Mouse (Mus musculus) erythroblast, embryonic 14.5 days (primary cell): Measurements from ENCODE around the gene Wwox. TPM values are rescaled to one million over a fixed set of nuclear protein-coding genes. Genes with fewer than 3 reads are reported as not detected.

Experiments
- H3K27me3 ChIP-seq: 2 replicates; pipeline ENCODE4 v1.6.1; 2012; ENCODE audit warnings: inconsistent platforms; ENCODE audit not compliant: control insufficient read depth
- H3K36me3 ChIP-seq: 2 replicates; pipeline ENCODE4 v1.6.1; 2012; ENCODE audit warnings: mild to moderate bottlenecking, inconsistent platforms; ENCODE audit not compliant: control insufficient read depth
- H3K4me1 ChIP-seq: 2 replicates; pipeline ENCODE4 v1.6.1; 2012; ENCODE audit warnings: inconsistent platforms; ENCODE audit not compliant: control insufficient read depth
- H3K4me3 ChIP-seq: replicated peaks from 2 replicates; pipeline ENCODE3; 2012; ENCODE audit warnings: moderate library complexity, mild to moderate bottlenecking, inconsistent platforms
- H3K9me3 ChIP-seq: 2 replicates; pipeline ENCODE4 v1.6.1; 2012; ENCODE audit warnings: low read length, inconsistent platforms, mixed read lengths; ENCODE audit not compliant: control insufficient read depth
- GATA1 ChIP-seq: IDR thresholded peaks from 2 replicates; pipeline ENCODE4 v1.6.1; 2012; ENCODE audit warnings: low read length, inconsistent platforms, mixed read lengths
- TAL1 ChIP-seq: IDR thresholded peaks from 3 replicates; pipeline ENCODE4 v1.6.1; 2012; ENCODE audit warnings: low read length, inconsistent platforms, mixed read lengths
- polyA plus RNA-seq: library from polyadenylated mRNA; stranded (reverse); fragments of >175 nt; gene quantifications from 2 replicates; pipeline ENCODE4 v1.2.3, GENCODE M21; 2012

The Wwox gene
- polyA plus RNA-seq, 1 experiment = 0.18 TPM

DNA sequence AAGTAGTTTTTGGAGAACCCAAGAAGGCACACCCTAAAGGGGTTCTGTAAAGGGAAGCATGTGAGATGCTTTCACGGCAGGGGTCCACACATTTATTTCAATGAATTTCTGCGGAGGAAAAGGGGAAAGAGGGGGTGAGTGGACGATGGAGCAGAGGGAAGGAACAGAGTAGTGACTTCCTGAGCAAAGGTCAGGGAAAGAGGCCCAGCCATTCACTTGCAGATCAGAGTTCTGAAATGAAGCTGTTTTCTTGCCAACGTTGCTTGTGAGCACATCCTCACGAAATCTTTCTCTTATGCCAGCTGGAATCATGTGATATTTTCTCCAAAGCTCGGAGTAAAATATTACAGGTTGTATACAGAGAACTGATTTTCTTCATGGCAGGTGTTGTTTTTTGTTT, 164.1 kb downstream of the Wwox start:
- Histone ChIP-seq H3K27me3 (no peaks in the 10 kb centered on the region), H3K36me3 (no peaks in the 10 kb centered on the region), H3K4me3 (no peak overlapping the region), H3K4me1 (no peaks in the 10 kb centered on the region), H3K9me3 (no peaks in the 10 kb centered on the region)
- TF ChIP-seq TAL1 = no peak
- no peak for TF ChIP-seq GATA1

DNA sequence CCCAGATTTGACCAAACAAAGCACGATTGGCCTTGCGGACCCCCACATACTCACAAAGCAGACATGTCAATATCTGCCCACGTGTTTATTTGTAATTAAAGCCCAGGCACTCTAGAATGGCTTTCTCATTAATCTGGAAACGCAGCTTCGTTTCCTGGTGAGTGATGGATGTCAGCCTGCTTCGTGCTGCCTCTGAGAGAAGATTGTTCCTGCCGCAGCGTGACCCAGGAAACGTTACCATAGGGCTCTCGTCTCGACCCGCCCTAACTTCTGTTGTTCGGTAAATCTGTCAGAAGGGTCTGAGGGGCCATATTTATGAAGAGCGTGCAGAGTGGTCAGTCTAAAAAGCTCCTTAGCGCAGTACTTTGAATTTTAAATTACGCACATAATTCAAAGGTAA, 164.9 kb downstream of the Wwox start:
- no peak overlapping the region for H3K4me3 ChIP-seq
- H3K4me1 ChIP-seq = no peaks in the 10 kb centered on the region
- no peaks in the 10 kb centered on the region for H3K36me3 ChIP-seq
- H3K9me3 ChIP-seq = no peaks in the 10 kb centered on the region
- TF ChIP-seq TAL1 (no peak), GATA1 (no peak)
- no peaks in the 10 kb centered on the region for H3K27me3 ChIP-seq

DNA sequence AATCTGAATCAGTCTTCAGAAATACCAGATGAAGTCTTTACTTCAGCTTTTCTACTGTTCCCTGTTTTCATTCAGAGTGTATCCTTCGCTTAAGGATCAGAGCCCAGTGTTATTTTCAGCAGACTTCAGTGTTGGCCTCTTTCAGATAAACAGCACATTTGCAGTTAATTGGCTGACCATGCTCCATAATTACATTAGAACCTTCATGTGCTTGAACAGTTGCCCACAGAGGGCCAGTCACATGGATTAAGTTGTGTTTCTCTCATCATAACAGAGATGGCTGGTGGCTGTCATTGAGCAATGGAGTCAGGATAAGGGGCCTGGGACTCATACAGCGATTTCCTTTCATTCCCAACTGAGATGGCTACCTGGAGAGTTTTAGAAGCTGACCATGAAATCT, 166.2 kb downstream of the Wwox start:
- Histone ChIP-seq H3K36me3 (no peaks in the 10 kb centered on the region), H3K4me1 (no peaks in the 10 kb centered on the region), H3K4me3 (no peak overlapping the region), H3K27me3 (no peaks in the 10 kb centered on the region), H3K9me3 (no peaks in the 10 kb centered on the region)
- no peak for TF ChIP-seq TAL1
- TF ChIP-seq GATA1 = no peak

DNA sequence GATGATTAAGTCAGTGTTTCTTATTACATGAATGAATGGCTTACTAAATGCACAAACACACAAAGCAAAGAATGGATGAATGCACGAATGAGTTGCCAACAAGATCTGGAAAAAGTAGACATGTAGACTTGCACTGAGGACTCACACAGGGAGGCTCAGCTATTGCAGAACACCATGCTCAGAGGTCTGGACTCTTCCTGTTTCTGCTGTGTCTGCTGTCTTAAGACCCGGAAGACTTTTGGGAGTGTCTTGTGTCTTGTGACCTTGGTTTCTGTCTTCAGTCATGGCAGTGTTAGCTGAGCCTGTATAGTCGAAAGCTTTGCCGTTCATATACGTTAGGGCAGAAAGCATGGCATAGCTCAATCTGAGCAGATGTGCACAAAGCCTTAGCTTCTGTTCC, 169.9 kb downstream of the Wwox start:
- no peak overlapping the region for H3K4me3 ChIP-seq
- no peaks in the 10 kb centered on the region for H3K36me3 ChIP-seq
- no peaks in the 10 kb centered on the region for H3K27me3 ChIP-seq
- TF ChIP-seq GATA1 = no peak
- TF ChIP-seq TAL1 = no peak
- H3K9me3 ChIP-seq = no peaks in the 10 kb centered on the region
- H3K4me1 ChIP-seq = no peaks in the 10 kb centered on the region

DNA sequence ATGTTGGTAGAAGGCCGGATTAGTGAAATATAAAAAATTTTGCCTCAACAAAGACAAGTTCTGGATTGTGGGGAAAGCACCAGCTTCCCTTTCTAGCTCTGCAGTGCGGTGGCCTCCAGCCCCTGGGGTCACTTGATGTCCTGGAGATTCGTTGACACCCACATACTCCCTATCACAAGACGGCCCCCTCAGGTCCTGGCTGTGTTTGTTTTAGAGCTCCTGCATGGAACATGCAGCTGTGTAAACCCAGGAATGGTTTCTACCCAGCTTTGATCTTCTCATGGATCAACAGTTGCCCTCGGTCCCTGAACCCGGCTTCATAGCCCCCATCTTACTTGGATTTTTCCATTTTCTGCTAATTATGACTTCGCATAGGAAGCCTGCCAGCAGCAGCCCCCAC, 171.6 kb downstream of the Wwox start:
- Histone ChIP-seq H3K9me3 (no peaks in the 10 kb centered on the region), H3K36me3 (no peaks in the 10 kb centered on the region), H3K4me3 (no peak overlapping the region), H3K4me1 (no peaks in the 10 kb centered on the region), H3K27me3 (no peaks in the 10 kb centered on the region)
- TF ChIP-seq GATA1 (no peak), TAL1 (no peak)

DNA sequence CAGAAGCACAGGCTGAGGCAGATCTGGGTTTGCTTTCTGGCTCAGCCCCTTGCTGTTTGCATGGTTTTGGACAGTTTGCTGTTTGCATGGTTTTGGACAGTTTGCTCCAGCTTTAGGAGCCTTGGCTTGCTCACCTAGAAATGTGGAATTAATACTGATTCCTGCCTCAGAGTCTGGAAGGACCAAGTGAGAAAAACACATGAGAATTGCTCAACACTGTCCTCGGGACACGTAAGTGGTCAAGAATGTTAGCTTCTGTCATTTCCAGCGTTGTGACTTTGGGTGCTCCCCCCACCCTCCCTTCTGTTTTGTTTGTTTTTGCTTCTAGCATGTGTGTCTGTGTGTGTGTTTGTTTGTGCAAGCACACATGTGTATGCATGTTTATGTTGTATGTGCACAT, 172.6 kb downstream of the Wwox start:
- TF ChIP-seq GATA1 = no peak
- no peak for TF ChIP-seq TAL1
- H3K4me3 ChIP-seq = no peak overlapping the region
- H3K9me3 ChIP-seq = no peaks in the 10 kb centered on the region
- no peaks in the 10 kb centered on the region for H3K27me3 ChIP-seq
- no peaks in the 10 kb centered on the region for H3K4me1 ChIP-seq
- no peaks in the 10 kb centered on the region for H3K36me3 ChIP-seq

DNA sequence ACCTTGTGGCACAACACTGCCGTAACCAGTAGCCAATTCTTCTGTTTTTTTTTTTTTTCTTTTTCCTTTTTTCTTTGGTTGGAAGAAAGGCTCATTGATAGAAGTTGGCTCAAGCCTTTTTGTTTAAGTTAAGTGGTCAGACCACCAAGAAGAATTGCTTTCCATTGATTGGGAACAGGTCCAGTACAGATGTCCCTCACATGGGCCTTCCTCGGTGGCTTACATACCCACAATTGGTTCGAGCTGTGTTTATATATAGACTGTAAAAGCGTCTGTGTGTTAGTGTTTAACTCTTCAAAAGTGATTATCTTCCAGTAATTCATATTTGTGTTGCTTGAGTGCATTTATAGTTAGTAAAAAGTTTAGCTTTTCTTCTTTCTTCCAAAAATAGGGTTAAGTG, 176.0 kb downstream of the Wwox start:
- no peak overlapping the region for H3K4me3 ChIP-seq
- no peak for TF ChIP-seq TAL1
- TF ChIP-seq GATA1 = no peak
- no peaks in the 10 kb centered on the region for H3K36me3 ChIP-seq
- H3K27me3 ChIP-seq = no peaks in the 10 kb centered on the region
- H3K9me3 ChIP-seq = no peaks in the 10 kb centered on the region
- H3K4me1 ChIP-seq = no peaks in the 10 kb centered on the region

DNA sequence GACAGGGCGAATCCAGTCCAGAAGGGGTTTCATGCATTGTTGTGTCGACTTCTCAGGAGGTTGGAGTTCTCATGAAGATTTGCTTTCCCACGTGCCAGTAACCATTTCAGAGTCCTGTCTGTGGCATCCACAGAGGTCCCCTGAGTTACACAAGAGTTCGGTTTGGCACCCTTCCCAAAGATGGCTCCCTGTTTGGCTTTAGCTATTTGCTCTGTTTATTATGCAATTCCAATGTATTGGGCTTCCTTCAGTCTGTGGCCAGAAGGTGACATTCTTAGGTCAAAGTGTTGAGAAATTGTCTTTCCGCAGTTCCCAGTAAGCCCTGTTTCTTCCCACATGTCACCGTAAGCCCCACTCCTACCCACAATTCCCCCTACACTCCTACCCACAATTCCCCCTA, 176.5 kb downstream of the Wwox start:
- Histone ChIP-seq H3K4me3 (no peak overlapping the region), H3K4me1 (no peaks in the 10 kb centered on the region), H3K36me3 (no peaks in the 10 kb centered on the region), H3K27me3 (no peaks in the 10 kb centered on the region), H3K9me3 (no peaks in the 10 kb centered on the region)
- TF ChIP-seq TAL1 = no peak
- TF ChIP-seq GATA1 = no peak

DNA sequence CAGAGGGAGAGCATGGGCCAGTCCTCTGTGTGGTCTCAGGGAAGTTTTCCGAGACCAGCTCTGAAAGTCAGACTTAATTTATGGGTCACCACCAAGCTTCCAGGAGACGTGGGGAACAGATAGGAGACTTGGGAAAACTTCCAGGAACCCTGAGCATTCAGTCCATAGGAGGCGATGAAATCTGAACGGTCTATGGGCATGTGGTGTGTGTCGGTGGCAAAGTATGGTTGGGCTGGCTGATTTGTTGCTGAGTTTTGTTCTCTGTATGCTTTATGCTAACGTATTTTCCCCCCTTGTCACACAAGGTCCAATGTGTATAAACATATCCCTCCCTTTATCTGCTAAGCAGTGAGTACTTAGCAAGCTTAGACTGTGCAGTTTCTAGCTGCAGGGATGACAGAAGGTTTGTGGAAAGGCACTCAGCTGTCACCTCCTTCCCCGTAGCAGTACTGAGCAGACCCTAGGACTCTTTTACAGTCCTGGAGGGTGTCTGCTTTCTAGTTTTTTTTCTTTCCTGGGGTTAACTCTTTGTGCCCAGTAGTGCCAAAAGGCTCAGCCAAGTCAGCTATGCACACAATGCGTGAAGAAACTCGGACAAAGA, 179.6 kb downstream of the Wwox start:
- Histone ChIP-seq H3K4me3 (no peak overlapping the region), H3K27me3 (no peaks in the 10 kb centered on the region), H3K9me3 (no peaks in the 10 kb centered on the region), H3K36me3 (no peaks in the 10 kb centered on the region), H3K4me1 (no peaks in the 10 kb centered on the region)
- TF ChIP-seq TAL1 (no peak), GATA1 (no peak)

DNA sequence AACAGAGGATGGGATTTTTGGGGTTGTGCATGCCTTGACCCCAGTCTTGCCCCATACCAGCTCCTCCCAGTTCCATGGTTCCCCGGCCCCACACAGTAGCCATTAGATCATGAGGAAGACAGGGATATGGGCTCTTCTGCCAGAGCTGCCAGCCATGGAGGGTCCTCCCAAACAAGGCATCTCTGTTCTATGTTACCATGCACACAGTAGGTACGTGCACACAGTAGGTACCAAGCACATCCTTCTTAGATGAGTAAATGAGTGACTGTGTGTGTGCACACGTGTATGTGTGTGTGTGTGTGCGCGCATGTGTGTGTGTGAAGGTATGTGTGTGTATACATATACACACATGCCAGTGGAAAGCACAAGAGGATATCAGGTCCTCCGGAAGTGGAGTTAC, 185.9 kb downstream of the Wwox start:
- Histone ChIP-seq H3K9me3 (no peaks in the 10 kb centered on the region), H3K4me1 (no peaks in the 10 kb centered on the region), H3K36me3 (no peaks in the 10 kb centered on the region), H3K4me3 (no peak overlapping the region), H3K27me3 (no peaks in the 10 kb centered on the region)
- TF ChIP-seq GATA1 = no peak
- TF ChIP-seq TAL1 = no peak
